Mouse (Mus musculus): ENCODE results near the gene H2-D1.
"Not testable (repeated sequence)": the region's sequence is repeated elsewhere in the genome, so short reads cannot be mapped to it uniquely, and the experiment has no call there.

H2-D1 gene

DNA sequence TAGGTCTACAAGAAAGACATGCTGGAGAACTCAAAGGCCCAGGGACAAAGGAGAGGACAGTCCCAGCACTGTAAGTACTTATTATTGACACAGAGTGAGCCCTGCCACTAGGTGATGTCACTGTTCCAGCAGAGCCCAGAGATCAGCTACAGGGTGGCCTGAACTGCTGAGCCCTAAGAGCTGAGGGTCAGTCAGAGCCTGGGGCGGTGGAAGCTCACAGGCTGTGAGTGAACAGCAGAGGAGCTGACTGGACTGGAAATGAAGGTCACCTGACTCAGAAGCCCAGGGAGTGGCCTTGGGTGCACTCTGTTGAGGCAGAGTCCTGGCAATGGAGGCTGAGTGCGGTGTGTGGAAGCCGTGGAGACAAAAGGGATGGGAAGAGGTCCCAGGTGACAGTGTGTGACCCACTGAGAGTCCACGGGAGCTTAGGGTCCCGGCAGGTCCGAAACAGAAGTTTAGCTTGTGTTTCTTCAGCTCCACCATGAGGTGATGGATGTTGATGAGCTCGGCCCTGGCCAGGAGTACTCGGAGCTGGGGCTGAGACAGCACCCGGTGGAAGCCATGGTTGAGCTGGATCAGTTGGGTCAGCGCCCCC is 41.3 kb downstream of the H2-D1 start:
- no peak for DNase-seq (ENCODE audit: extremely low spot score)

DNA sequence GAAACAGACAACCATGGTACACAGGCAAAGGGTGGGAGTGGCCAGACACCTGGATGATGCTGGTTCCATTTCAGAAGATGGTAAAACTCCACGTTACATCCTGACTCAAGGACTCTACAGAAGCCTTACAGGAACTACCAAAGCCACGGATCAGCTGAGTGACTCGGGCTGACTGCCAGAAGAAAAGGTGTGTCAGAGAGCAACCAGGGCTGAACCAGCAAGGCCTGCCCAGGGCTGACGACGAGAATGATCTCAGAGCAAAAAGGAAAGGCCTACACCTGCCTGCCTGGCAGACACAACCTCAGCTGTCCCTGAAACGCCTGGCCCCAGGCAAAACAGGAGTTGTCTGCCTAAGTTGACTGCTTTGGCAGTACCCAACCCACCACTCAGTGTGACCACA is 41.9 kb downstream of the H2-D1 start:
- no peak for DNase-seq (ENCODE audit: extremely low spot score)

- not testable (repeated sequence) for DNase-seq (ENCODE audit: extremely low spot score)
These were observed 42.4 kb downstream of the H2-D1 start for GRCm38 (mm10) chr17:35304921-35305320.

Measured in embryo, embryonic 9.5 days (tissue).